Mouse (Mus musculus) cerebellum, adult 9-10 months (tissue): ENCODE results near the gene Trim63.
"Not testable (repeated sequence)": the region's sequence is repeated elsewhere in the genome, so short reads cannot be mapped to it uniquely, and the experiment has no call there.

Experiments
- DNase-seq: peaks from one replicate; pipeline ENCODE4 v3.0.0; 2022

The Trim63 gene

DNA sequence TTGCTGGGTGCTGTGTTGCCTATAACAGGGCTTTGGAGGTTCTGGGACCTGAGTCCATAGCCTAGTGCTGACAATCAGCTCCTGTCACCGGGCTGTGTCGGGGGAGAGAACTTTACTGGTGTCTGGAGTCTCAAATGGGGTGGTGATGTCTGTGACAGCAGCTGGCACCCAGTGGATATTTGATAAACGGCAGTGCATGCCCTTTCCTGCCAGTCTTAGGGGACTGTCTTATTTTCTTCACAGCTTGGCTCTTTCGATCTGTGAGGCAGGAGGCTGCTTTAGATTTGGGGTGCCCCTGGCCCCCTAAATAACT is 15.5 kb upstream of the Trim63 start:
- DNase-seq = no peak

DNA sequence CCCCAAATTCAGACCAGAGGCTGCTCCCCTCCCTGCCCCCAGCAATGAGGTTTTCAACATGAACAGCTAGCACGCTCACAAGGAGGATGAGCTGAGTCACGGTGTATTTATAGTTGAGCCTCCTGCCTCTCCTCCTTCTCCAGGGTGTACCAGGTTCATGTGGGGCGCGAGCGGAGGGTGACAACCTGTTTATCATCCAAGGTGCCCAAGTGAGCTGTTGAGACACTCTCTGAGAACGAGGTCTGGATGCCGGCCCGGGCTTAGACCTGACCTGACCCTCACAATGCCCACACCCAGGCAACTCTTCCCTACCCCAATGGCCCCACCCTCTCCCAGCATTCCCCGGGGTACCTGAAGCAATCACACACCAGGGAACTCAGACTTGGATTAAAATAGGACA is 14.6 kb upstream of the Trim63 start:
- DNase-seq = no peak

DNA sequence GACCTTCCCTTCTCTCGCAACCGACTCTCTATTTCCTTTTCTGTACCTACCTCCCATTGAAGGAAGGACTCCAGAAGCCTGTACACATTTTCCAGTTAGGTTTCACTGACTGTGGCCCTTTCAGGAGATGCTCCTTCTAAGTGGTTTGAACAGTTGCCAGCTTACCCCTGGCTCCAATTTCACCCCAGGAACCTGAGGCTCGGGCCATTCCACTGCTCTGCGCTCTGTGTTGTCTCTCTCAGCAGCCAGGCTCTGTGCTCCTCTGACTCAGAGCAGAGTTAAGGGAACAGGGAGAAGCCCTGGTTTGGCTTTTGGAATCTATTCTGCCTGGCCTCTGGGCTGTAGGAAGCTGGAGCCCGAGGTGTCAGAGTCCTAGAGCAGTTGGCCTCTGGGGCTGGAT is 12.8 kb upstream of the Trim63 start:
- DNase-seq = no peak

- no peak for DNase-seq
These were observed 8.0 kb upstream of the Trim63 start for GRCm38 (mm10) chr4:134306963-134307362.

DNA sequence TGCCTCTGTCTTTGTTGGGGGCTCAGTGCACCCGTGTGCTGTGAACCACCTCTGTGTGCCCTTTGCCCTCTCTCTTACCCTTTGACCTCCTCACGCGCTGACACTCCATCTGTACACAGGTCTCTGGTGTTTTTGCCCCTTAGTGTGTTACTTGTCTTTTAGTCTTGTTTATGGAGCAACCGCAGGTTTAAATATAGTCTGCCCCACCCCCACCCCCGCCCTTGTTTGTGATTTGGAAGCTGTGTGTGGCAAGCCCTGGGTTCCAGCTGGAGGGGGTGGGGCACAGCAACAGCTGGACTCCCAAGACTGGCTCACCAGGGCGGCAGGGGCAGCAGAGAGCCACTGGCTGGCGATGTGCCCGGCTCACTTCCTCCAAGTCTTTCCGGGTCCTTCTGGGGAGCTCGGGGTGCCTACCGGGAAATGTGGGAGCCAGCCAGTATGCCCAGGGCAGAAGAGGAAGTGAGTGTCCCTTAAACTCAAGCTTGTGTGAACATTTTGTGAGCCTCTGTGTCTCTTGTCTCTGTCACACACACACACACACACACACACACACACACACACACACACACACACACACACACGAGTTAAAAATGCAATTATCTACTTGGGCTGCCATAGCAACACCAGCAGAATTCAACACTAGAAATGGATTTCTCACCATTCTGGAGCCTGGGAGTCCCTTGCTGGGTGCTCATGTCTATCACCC is 7.4 kb upstream of the Trim63 start:
- no peak for DNase-seq

DNA sequence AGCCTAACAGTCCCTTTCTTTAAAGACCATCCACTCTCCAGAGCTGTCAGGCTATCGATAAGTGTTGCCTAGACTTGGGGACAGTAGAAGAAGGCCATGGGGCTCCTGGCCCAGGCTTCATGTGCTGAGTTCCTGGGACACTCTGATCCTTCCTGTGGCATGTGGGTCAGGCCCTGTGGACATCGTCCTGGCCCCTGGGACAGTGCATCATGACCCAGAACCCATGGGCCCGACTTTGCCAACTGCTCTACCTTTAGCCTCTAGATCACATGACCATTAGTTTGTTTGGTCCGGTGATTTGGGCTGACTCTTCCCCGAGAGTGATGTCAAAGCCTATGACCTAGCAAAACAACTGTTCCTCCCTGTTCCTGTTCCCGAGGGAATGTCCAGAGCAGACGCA is 4.8 kb upstream of the Trim63 start:
- DNase-seq = no peak

DNA sequence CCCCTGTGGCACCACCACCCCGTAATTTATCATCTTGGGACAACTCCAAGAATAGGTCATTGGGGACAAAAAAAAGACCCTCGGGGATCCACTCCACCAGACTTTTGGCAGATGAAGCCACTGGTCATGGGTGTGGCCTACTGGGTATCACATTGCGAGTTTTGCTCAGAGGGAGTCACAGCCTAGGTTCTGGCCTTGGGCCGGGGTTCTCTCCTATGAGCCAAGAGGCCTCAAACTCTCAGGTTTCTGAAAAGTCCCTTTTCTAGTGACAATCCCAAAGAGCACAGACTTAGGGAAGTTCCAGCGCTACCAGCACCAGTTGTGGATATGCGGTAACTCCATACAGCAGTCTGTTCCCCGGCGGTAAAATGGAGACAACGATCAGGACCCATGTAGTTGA is 4.3 kb upstream of the Trim63 start:
- no peak for DNase-seq

GRCm38 (mm10) chr4:134311784-134312183 is 3.1 kb upstream of the Trim63 start:
- no peak for DNase-seq

- DNase-seq = no peak
These were observed 2.6 kb upstream of the Trim63 start for GRCm38 (mm10) chr4:134312341-134312740.

GRCm38 (mm10) chr4:134312901-134313300 is 2.0 kb upstream of the Trim63 start:
- DNase-seq = no peak

GRCm38 (mm10) chr4:134314081-134314655 is 752 bp upstream of the Trim63 start:
- DNase-seq = no peak

GRCm38 (mm10) chr4:134315470-134315869 is 550 bp downstream of the Trim63 start:
- DNase-seq = no peak

DNA sequence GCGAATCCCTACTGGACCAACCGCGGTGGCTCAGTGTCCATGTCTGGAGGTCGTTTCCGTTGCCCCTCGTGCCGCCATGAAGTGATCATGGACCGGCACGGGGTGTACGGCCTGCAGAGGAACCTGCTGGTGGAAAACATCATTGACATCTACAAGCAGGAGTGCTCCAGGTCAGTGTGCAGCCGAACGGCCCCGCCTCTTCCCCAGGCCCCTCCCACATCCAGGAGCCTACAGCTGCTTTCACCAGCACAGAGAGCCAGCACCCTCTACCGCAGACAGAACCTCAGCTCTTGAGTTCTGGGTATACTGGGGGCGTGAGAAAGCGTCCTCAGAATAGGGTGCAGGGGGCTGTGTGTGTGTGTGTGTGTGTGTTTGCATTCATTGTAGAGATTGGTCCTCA is 1.5 kb downstream of the Trim63 start:
- DNase-seq = no peak

DNA sequence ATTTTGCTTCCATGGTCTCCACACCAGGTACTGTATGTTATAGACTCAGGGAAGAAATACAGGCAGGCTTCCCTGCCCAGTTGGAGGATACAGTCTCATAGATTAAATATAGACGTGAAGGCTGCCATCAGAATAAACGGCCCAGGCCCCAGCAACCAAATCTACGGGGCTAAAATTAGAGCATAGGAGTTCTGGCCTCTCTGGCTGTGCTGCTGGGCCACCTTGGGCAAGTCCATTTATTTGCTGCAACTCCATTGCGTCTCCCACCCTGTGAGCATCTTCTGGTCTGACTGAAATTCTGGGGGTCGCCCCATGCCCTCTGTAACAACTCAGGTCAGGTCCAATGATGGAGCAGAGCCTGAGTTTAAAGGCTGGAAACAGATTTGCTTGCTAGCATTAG is 4.2 kb downstream of the Trim63 start:
- no peak for DNase-seq

GRCm38 (mm10) chr4:134319674-134320073 is 4.8 kb downstream of the Trim63 start:
- DNase-seq = no peak

- DNase-seq = no peak
These were observed 6.6 kb downstream of the Trim63 start for GRCm38 (mm10) chr4:134321524-134321923.

DNA sequence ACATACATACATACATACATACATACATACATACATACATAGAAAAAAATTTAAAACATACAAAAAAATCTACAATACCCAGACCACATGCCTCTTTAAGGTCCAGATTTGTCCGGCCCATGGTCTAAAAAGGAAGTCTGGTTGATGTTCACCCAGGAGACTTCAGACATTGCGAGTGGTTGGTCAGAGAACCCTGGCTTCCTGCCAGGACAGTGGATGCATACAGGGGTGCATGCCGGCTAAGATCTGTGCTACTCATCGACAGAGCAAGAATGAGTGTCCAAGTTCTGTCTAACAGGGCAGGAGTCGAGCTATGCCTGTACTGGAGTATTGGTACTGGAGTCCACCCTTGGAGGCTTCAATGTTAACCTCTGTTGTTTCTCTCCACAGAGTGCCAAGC is 9.7 kb downstream of the Trim63 start:
- DNase-seq = no peak

- no peak for DNase-seq
These were observed 12.1 kb downstream of the Trim63 start for GRCm38 (mm10) chr4:134326859-134327530.

DNA sequence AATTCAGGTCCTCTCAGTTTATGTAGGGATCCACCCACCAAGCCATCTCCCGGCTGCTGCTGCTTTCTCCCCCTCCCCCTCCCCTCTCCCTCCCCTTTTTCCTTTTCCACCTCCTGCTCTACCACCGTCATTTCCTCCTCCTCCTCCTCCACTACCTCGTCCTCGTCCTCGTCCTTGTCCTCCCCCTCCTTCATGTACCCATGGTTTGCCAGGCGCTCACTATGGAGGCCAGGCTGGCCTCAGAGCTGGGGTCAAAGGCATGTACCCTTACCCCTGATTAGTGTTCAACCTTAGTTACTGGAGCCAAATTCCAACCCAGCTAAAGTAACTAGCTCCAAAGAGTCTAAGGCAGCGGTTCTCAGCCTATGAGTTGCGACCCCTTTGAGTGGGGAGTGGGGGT is 13.2 kb downstream of the Trim63 start:
- no peak for DNase-seq

DNA sequence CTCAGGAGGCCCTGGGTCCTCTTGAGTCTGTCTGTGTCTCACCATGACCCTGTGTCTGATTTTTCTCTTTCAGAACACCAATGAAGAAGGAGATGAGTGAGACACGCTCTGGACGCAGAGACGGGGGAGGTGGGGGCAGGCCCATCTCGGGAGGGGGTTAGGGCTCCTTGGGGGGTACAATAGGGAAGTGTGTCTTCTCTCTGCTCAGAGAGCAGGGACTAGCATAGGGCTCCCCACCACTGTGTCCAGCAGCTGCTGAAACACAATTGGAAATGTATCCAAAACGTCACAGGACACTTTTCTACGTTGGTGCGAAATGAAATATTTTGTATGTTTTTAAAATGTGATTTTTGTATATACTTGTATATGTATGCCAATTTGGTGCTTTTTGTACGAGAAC is 13.9 kb downstream of the Trim63 start:
- DNase-seq = no peak

DNA sequence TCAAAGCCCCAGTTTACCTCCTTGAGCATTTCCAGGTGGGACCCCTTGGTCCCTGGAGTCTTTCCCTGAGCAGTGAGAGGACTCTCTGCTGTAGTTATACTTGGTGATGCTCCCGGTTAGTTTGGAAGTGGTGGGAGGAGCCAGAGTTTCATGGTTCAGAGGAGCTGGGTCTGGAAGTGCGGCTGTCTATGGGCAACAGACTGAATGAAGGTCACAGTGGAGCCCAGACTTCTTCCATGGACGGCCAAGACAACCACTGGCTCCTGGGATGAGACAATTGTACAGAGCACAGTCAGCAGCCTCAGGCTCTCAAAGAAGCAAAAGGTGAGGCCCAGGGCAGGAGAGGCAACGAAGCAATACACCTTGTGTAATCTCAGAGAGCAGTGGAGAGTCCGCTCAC is 15.4 kb downstream of the Trim63 start:
- no peak for DNase-seq

GRCm38 (mm10) chr4:134341231-134341630 is 26.3 kb downstream of the Trim63 start:
- not testable (repeated sequence) for DNase-seq

- no peak for DNase-seq
These were observed 27.4 kb downstream of the Trim63 start for GRCm38 (mm10) chr4:134342213-134342779.
